Mouse (Mus musculus) CD8-positive naive resting alpha-beta T cell, adult 57 days (primary cell): ENCODE data around the gene Spire2. TPM values are rescaled to one million over a fixed set of nuclear protein-coding genes. Genes with fewer than 3 reads are reported as not detected.

ENCODE experiments used
- total RNA-seq: library from RNA; stranded (reverse); gene quantifications from one replicate; pipeline ENCODE4 v1.2.4, GENCODE M21; 2023

Gene Spire2
- total RNA-seq: not detected

DNA sequence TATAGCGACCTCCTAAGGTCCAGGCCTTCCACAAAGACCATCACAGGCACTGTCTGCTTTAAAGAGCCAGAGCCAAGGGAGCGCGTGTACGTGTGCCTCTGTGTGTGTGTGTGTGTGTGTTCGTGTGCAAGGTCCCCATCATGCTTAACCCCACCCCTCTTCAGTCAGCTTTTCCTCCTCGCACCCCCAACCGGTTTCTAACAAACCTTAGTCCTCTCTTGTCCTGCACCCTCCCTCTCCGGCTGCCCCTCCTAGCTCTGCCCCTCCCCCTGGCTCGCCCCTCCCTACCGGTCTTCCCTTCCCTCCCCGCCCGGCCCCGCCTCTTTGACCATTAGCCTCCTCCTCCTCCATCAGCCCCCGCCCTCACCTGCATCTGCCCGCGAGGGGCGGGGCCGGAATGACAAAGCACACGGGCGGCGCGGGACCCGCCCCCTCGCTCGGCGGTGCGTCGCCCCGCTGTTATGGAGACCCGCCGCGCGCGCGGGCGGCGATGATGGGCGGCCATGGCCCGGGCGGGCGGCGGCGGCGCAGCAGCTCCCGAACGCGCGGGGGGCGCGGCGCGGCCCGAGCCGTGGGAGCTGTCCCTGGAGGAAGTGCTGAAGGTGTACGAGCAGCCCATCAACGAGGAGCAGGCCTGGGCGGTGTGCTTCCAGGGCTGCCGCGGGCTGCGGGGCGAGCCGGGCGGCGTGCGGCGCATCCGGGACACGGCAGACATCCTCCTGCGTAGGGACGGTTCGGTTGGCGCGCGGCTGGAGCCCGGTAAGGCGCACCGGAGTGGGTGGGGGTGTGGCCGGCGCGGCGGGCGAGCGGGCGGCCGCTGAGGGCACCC, at the start of gene Spire2:
TSS of gene Spire2 (plus strand) at position 452 of the 829 bp plus-strand sequence.

GRCm38 (mm10) chr8:123318467-123318911, 14.0 kb upstream of the Spire2 start, which contains the start of gene Fanca:
TSS of gene Fanca (minus strand) at chr8:123318576.

GRCm38 (mm10) chr8:123373403-123374238, 41.1 kb downstream of the Spire2 start, which contains the start of gene Tcf25:
TSS of gene Tcf25 (plus strand) at chr8:123373753.

DNA sequence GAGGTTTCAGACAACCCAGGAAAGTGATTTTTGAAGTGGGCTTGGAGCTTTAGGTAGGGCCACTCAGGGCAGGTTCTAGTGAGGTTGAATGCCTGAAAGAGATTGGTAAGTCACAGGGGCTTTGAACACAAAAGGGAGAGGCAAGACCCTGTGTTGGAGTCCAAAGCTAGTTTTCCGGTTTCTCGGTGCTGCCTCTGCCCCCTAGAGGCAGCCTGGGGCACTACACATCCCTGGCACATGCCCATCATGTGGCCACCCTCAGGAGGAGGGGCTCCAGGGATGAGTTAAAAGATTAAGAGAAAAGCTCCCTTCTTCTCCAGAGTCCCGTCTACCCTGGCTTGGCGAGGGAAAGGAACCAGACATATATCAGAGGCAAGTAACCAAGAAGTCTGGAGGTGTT, 74.3 kb downstream of the Spire2 start, which contains the start of gene Mc1r:
TSS of gene Mc1r (plus strand) at position 322 of the 400 bp plus-strand sequence.

DNA sequence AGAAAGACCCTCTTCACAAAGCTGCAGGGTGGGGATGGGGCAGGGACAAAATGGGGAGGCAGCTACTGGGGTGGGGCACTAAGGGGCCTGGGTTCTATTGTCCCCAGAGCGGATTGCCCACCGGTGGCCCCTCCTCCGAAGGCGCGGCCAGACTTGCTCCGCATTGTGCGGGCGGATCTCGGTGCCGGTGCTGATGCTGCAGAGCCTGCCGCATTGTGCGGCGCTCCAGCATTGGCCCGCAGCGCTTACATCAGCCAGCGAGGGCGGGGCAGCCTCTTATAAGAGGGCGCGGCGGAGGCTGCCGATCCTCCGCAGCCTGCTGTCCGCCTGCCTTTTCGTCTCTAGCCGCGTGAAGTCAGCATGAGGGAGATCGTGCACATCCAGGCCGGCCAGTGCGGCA, 78.7 kb downstream of the Spire2 start, which contains the start of gene Tubb3:
TSS of gene Tubb3 (plus strand) at position 179 of the 400 bp plus-strand sequence.

Other genes with a start within 250 kb of the Spire2 start
- gene Rpl13, start 230.4 kb upstream of the Spire2 start, total RNA-seq: 2,033 TPM
- gene Cpne7, start 215.3 kb upstream of the Spire2 start, total RNA-seq: 0.58 TPM
- gene Sult5a1, start 174.4 kb upstream of the Spire2 start, total RNA-seq: not detected
- not detected for gene Dpep1, start 146.5 kb upstream of the Spire2 start, total RNA-seq
- 62.4 TPM for gene Chmp1a, start 120.0 kb upstream of the Spire2 start, total RNA-seq
- 0.28 TPM for gene Spata33, start 119.9 kb upstream of the Spire2 start, total RNA-seq
- 59.2 TPM for gene Cdk10, start 107.9 kb upstream of the Spire2 start, total RNA-seq
- gene Spata2l, start 96.5 kb upstream of the Spire2 start, total RNA-seq: 8.7 TPM
- gene Zfp276, start 78.5 kb upstream of the Spire2 start, total RNA-seq: 29.9 TPM
- 38.6 TPM for gene Vps9d1, start 78.4 kb upstream of the Spire2 start, total RNA-seq
- 10.0 TPM for gene Fanca, start 14.1 kb upstream of the Spire2 start, total RNA-seq
- 206 TPM for gene Tcf25, start 41.0 kb downstream of the Spire2 start, total RNA-seq
- 0.18 TPM for gene Mc1r, start 74.4 kb downstream of the Spire2 start, total RNA-seq
- 2.0 TPM for gene Tubb3, start 78.7 kb downstream of the Spire2 start, total RNA-seq
- gene Def8, start 90.8 kb downstream of the Spire2 start, total RNA-seq: 13.2 TPM
- 39.7 TPM for gene Afg3l1, start 145.2 kb downstream of the Spire2 start, total RNA-seq
- not detected for gene Dbndd1, start 182.8 kb downstream of the Spire2 start, total RNA-seq
- 2.8 TPM for gene Gas8, start 186.1 kb downstream of the Spire2 start, total RNA-seq